Mouse (Mus musculus): ENCODE data around the gene Mapk3. TPM values are rescaled to one million over a fixed set of nuclear protein-coding genes. Genes with fewer than 3 reads are reported as not detected.

Gene Mapk3
- total RNA-seq, 2 experiments from 2014 or later, result 37.2 to 46.7 TPM

DNA sequence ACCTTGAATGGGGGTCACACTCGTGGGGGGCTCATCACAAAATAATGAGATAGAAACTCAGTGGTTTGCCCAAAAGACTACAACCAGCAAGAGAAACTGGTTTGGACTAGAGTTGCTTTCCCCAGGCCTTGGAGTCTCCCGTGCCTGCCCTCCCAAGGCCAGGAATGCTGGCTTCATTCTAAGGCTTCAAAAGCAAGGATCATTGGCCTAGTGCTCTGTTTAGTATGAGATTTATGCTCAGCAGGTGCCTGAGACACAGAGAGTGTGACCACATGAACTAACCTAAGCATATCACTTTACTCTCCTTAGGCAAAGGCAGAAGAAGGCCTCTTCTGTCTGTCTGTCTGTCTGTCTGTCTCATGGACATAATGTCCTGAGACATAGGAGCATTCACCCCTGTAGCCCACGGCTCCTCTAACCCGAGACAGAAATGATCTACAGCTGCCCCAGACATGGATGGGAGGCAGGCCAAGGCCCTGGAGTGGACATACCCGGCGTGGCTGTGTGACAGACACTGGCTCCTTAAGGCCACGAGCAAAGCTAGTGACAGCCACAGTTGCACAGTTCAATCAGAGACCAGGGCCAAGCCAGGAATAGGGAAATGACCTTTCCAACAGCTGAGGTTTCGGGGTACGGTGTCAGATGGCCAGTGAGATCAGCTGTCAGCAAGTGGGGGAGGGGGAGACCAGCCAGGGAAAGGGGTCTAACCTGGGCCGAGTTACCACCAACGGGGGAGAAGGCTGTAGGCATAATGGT, 42.9 kb downstream of the Mapk3 start:
- no peak for DNase-seq

DNA sequence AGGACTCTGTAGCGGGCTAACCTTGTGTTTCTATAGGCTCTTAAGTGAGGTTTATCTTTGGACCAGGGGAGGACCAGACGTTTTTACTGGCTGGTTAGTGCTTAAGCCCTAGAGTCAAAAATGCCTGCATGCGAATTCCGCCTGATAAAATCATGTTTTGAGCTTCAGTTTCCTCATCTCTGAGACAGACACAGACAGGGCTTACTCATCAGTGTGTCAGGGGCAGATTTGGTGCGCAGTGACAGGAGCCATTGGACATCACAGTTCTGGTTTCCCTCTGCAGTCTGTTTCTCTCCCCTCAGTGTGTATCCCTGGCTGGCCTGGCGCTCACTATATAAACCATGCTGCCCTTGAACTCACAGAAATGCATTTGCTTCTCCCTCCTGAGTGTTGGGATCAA, 43.8 kb downstream of the Mapk3 start:
- DNase-seq, result no peak

DNA sequence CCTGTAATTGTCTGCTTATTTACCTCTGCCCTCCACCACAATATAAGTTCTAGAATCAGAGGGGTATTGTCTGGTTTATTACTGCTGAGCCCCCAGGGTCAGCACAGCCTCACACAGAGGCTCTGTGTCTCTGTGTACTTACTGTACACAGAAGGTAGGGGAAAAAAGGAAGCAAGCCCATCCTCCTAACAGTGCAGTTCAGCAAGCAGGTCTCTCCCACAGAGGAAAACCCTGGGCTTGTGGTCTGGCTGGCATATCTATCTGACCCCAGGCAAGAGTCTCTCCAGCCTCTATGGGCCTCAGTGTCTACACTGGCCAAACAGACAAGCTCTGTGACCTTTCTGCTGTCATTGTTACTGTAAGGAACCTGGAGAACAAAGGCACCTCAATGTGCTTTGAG, 44.4 kb downstream of the Mapk3 start:
- DNase-seq, result no peak

DNA sequence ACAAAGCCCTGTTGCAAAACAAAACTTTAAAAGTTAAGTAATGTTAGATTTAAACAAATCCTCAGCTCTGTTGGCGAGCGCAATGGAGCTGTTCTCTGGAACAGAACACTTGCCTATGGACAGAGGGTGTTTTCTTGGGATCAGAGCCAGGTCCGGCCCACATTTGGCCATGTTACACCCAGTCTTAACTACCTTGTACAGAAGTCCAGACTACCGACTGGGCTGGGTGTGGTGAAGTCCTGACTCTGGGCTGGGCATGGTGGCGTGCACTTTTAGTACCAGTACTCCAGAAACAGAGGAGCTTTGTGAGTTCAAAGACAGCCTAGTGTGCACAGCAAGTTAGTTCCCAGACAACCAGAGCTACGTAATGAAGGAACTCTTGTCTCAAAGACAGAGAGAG, 47.6 kb downstream of the Mapk3 start:
- peak; percentile 8 to 28 for DNase-seq

DNA sequence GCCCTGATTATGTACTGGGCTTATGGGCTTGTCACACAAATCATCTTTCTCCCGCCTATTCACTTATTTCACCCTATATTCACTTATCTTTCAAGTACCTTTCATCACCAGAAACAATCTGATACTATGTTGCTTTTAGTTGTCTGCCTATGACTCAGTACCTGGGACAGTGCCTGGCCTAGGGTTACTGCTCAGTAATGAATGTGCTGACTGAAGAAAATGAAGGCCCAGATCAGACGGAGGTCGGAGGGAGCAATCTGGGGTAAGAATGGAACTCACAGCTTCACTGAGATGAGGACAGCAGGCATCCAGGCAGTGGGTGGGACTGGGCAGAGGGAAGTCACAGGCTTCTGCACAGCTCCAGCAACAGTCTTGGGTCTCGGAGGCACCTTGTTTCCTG, 48.0 kb downstream of the Mapk3 start:
- DNase-seq, result no peak

DNA sequence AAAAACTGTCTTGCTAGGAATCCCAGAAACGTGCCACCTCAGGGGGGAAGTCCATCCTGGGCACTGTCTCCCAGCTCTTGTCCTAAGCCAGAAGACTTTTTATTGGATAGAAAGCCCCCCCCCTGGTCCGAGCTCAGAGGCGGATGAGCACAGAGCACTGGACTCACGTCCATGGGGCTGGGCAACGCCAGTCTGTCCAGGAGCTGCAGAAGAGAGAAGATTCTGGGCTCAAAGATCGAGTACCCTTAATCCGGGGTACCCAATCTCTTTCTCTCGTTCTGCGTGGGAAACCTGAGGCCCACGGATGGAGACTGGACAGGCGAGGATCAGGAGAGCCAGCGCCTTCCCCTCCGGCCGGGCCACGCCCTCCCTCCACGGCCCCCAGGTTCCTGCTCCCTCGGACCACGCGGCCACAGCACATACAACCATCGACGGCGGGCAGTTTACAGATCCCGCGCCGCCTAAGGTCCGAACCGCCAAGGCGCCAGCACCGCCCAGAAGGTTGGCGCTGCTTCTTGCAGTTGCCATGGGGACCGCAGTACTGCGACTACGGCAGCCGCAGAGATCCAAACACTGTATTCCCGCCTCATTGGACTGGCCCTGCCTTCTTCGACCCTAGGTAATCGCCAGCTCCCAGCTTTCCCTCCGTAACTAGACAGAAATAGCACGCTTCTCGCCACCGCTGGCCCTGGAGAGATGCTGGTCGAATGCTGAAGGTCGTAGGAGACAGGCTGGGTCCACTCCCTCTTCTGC, 49.5 kb downstream of the Mapk3 start:
- DNase-seq, result peak; percentile 95

DNA sequence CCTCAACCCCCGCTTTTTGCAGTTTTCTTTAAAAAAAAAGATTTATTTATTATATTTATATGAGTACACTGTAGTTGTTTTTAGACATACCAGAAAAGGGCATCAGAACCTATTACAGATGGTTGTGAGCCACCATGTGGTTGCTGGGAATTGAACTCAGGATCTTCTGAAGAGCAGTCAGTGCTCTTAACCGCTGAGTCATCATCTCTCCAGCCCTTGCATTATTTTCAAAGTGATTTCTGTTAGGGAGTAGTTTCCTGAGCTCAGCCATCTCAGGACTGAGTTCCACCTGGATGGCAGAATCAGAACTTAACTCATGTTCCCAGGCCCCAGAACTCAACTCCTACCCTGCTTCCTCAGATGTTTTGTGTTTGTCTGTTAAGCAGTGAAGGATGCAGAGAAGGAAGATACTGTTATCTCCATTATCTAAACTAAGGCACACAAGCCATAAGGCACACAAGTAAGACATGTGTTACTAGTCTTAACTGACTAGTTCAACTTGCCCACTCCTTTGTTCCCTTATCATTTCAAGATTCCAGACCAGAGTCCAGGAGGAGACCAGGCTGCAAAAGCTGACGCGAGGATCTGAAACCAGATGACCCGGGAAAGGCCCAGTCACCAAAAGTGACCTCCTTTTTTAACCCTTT, 50.4 kb downstream of the Mapk3 start:
- no peak for DNase-seq

Other genes starting within 250 kb of the Mapk3 start
- gene Eif3c, start 193.2 kb upstream of the Mapk3 start, total RNA-seq (2021), result 100 to 1,000 TPM; 142 to 148 TPM
- gene Apobr, start 174.7 kb upstream of the Mapk3 start, total RNA-seq (2021), result under 1 TPM; 0.23 to 0.79 TPM
- gene Cln3, start 173.8 kb upstream of the Mapk3 start, total RNA-seq (2021), result 10 to 100 TPM in 1 of 2 experiments, 1 to 10 TPM in 1; 9.0 to 17.9 TPM
- gene Il27, start 164.7 kb upstream of the Mapk3 start, total RNA-seq (2021), result not detected
- gene Nupr1, start 128.7 kb upstream of the Mapk3 start, total RNA-seq (2021), result 1 to 10 TPM; 6.1 to 8.0 TPM
- 10 to 100 TPM; 24.8 to 26.5 TPM for gene Sgf29, start 110.3 kb upstream of the Mapk3 start, total RNA-seq (2021)
- 10 to 100 TPM; 31.1 to 44.0 TPM for gene Sult1a1, start 83.2 kb upstream of the Mapk3 start, total RNA-seq (2021)
- 10 to 100 TPM; 60.1 to 60.4 TPM for gene Bola2, start 64.2 kb upstream of the Mapk3 start, total RNA-seq (2021)
- gene Slx1b, start 63.8 kb upstream of the Mapk3 start, total RNA-seq (2021), result 1 to 10 TPM; 3.7 to 4.1 TPM
- gene Coro1a, start 51.8 kb upstream of the Mapk3 start, total RNA-seq (2021), result 10 to 100 TPM in 1 of 2 experiments, 1 to 10 TPM in 1; 9.3 to 28.6 TPM
- gene Gdpd3, start 6.7 kb downstream of the Mapk3 start, total RNA-seq (2021), result 1 to 10 TPM in 1 of 2 experiments, under 1 TPM in 1; 0.27 to 1.6 TPM
- gene Ypel3, start 17.4 kb downstream of the Mapk3 start, total RNA-seq (2021), result 10 to 100 TPM; 43.4 to 73.3 TPM
- gene Tbx6, start 21.9 kb downstream of the Mapk3 start, total RNA-seq (2021), result under 1 TPM; 0.27 to 0.64 TPM
- 10 to 100 TPM; 35.6 to 39.0 TPM for gene Ppp4c, start 32.9 kb downstream of the Mapk3 start, total RNA-seq (2021)
- 1 to 10 TPM; 8.4 to 8.6 TPM for gene Fam57b, start 38.1 kb downstream of the Mapk3 start, total RNA-seq (2021)
- gene 4930451I11Rik, start 72.0 kb downstream of the Mapk3 start, total RNA-seq (2021), result not detected
- gene Doc2a, start 87.8 kb downstream of the Mapk3 start, total RNA-seq (2021), result not detected
- 1 to 10 TPM; 5.0 to 6.4 TPM for gene Hirip3, start 102.4 kb downstream of the Mapk3 start, total RNA-seq (2021)
- 10 to 100 TPM; 17.2 to 19.1 TPM for gene Ino80e, start 102.8 kb downstream of the Mapk3 start, total RNA-seq (2021)
- 10 to 100 TPM; 35.6 to 38.4 TPM for gene Taok2, start 125.1 kb downstream of the Mapk3 start, total RNA-seq (2021)
- 10 to 100 TPM; 10.4 to 10.6 TPM for gene Tmem219, start 163.3 kb downstream of the Mapk3 start, total RNA-seq (2021)
- 1 to 10 TPM; 7.4 to 7.5 TPM for gene Kctd13, start 169.3 kb downstream of the Mapk3 start, total RNA-seq (2021)
- gene Asphd1, start 190.0 kb downstream of the Mapk3 start, total RNA-seq (2021), result not detected
- gene Sez6l2, start 191.0 kb downstream of the Mapk3 start, total RNA-seq (2021), result 1 to 10 TPM; 5.5 to 6.2 TPM
- gene Cdipt, start 216.3 kb downstream of the Mapk3 start, total RNA-seq (2021), result 10 to 100 TPM; 43.2 to 45.2 TPM
- under 1 TPM in 1 of 2 experiments, not detected in 1; 0.59 TPM for gene Cdiptos, start 216.5 kb downstream of the Mapk3 start, total RNA-seq (2021)

All from heart, adult 18-20 months (tissue).